Mouse (Mus musculus): ENCODE results near the gene Aoah. TPM values are rescaled to one million over a fixed set of nuclear protein-coding genes. Genes with fewer than 3 reads are reported as not detected.

Aoah gene
- not detected for polyA plus RNA-seq (2017; shearing (Covaris generic))

DNA sequence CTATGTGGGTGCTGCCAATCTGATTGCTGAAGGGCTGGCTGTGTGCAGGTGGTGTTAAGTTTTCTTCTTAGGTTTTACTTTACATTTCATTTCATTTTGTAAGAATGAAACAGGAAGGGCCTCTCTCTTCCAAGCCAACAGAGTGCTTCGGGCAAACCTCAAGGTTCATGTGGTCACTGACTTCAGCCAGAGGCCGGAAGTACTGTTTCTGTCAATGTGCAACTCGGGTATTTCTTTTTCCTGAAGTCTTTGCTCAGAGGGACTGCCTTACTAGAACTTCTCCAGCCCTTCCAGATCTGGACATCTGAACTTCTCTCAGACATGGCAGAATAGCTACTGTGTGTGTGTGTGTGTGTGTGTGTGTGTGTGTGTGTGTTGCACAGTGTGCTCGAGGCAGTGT lies at the start of gene Aoah:
TSS of gene Aoah (plus strand) at position 213 of the 400 bp plus-strand sequence.
- no peak for ATAC-seq

DNA sequence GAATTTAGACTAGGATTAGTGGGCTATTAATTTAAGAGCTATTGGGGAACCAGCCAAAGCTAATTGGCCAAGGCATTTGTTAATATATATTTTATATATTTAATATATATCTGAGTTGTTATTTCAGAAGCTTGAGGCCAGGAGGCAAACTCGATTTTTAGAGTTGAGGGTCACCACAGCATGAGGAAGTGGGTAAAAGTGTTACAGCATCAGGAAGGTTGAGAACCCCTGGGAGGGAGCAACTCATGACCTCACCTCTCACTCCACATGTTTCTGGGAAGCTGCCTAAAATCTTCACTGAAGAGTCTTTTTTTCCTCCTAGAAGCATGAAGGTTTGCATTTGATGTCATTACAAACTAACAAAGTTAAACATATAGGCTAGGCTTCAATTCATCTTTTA lies 39.1 kb upstream of the Aoah start:
- ATAC-seq = no peak

DNA sequence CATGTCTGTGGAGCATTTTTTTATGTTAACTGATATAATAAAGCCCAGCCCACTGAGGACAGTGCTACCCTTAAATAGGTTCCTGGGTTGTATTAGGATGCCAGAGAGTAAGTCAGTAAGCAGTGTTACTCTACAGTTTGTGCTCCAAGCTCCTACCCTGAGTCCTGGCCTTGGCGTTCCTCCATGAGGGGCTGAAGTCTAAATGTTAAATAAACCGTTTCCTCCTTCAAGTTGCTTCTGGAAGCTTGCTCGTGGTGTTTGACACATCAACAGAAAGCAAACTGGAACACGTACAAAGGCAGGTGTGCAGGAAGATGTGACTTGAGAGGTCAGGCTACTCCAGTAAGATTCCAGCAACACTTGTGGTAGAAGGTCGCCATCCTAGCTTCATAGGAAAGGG lies 10.3 kb upstream of the Aoah start:
- no peak for ATAC-seq

DNA sequence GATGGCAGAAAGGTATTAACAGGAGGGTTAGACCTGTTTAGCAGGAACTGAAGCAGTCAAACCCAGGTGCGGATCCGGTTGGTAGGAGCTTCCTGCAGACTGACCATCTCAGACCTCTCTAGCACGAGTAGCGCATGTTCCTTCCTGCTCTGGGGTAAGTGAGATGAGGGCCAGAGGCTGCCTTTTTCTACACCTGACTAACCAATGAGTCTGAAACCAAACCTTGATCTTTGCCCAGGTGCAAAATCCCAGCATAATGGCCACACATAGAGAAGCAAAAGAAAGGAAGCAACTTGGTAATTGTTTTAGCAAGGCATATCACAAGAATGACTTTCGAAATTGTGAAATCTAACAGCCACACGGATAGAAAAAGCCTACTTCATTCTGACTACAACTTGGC lies 9.9 kb upstream of the Aoah start:
- ATAC-seq = no peak

DNA sequence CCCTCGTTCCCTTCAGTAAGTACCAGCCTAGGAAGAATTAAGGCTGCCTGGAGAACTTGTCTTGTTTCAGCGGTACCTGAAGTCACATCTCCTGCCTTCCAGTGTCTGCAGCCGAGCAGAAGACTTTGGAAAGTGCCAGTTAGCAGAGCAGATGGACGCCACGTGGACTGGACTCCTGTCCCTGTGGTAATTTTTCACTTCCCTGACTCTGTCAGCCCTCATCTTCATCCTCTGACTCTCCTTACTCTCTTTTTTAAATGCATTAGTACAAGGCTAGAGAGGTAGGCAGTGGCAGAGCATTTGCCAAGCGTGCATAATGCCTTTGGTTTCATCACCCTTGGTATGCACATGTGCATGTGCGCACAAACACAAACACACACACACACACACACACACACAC lies 8.0 kb upstream of the Aoah start:
- ATAC-seq = no peak

DNA sequence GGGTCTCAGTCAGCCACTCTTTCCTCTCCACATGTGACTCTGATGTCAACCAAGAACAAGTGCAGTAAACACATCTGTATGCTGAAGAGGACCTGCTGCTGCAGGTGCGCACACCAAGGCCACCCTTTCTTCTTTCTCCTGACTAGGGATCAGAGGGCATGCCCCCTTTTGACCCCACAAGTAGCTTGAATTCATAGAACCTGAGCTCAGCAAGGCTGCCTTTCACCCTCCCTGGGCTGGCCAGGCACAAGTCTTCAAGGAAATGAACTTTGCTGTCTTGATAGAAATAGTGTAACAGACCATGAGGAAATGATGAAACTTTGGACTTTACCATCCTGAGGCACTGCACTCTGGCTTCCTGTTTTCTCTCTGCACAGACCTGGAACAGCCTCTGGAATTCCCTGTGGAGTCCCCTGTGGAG lies 7.1 kb upstream of the Aoah start:
- no peak for ATAC-seq

DNA sequence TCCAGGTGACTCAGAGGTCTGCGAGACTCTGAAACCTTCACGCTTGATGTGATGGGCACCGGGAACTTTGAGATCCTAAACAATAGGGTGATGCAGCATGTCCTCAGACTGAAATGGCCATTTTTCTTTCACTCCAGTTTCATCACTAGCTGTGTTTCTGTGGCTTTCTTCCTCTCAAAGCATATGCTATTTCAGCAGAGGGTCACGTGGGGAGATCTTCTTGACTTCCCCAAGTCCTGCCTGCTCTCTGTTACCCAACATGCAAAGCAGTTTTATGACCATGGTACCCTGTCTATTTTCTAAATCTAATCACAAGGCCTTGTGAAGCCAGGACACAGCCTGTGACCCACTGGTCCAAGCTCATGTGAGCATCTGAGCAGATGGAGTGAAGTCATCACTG lies 6.0 kb upstream of the Aoah start:
- ATAC-seq = no peak

DNA sequence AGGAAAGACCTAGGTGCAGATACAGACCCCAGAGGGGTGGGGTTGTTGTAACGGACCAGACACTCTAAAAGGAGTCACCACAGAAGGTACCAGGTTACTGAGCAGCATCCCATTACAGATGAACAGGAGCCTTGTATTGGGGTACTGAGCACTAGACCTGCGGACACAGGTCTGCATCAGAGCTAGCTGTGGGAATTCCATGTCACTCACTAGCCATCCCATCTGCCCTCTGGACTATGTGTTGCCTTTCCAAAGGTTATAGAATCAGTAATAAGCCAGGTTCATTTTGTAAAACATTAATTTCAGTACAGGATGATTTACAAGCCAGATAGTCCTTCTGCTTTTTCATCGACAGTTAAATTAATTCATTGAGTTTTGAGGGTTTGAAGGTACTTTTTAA lies 2.7 kb downstream of the Aoah start:
- ATAC-seq = no peak

DNA sequence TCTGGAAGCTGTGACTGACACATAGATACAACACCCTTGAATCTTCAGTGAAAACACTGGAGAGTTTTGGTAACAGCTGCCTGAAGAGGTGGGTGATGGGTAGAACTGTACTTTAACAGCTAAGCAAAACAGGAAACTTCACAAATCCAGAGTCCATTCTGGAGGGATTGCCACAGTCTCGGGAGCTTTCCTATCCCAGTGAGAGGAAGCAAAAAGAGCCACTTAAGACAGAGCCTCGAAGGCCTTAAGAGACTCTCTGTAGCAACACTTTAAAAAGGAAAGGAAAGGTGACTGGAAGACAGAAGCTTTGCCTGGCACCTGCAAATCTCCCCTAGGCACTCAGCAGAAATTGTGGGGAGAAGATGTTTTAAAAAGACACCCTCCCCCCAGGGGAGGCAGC lies 4.6 kb downstream of the Aoah start:
- ATAC-seq = no peak

DNA sequence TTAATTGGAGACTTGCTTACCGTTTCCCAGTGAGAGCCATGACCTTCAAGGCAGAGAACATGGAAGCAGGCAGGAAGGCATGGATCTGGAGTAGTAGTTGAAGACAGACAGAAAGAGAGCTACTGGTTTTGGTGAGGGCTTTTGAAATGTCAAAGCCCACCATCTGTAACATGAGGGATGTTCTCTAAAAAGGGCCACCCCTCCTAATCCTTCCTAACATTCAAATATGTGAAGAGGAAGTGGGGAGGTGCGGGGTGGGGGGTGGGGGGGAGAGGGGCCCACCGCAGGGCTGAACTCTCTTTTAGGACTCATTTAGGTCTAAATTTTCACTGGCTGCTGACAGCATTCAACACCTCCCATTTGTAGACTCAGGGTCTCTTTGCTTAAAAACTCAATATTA lies 5.9 kb downstream of the Aoah start:
- ATAC-seq = no peak

DNA sequence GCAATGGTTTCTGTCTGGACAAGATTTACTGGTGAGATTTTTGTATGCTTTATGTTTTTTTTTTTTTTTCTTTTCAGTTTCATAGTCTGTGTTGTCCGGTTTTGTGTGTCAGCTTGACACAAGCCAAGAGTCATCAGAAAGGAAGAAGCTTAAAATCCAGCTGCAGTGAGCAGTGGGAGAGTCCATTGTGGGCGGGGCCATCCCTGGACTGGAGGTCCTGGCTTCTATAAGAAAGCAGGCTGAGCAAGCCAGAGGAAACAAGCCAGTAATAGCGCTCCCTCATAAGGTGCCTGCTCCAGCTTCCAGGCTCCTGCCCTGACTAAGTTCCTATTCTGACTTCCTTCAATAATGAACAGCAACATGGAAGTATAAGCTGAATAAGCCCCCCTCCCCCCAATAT lies 6.7 kb downstream of the Aoah start:
- no peak for ATAC-seq

DNA sequence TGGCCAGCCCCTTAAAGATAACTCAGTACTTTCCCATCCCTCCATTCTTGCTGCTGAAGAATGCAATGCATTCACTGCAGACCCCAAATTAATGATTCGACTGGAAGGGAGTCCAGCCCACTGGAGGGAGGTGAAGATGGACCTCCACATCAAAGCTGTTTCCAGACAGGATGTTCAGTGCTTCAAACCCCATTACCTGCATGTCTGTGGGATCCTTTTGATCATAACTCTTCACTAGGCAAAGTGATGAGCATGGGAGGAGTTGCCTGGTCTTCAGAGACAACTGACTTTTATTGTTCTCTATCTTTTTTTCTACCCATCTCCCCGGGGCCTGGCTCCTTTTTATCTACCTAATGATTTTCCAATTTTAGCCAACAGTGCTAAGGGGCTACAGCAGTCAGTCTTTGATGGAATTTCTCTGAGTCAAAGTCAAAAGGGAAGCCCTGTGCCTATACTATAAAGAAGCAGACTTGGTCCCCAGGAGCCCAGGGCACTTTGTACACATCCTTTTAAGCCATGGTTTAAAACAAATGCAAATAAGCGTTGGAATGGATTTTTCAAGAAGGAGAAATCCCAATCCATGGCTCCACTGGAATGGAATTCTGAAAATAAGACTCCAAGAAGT lies 18.0 kb downstream of the Aoah start:
- no peak for ATAC-seq

DNA sequence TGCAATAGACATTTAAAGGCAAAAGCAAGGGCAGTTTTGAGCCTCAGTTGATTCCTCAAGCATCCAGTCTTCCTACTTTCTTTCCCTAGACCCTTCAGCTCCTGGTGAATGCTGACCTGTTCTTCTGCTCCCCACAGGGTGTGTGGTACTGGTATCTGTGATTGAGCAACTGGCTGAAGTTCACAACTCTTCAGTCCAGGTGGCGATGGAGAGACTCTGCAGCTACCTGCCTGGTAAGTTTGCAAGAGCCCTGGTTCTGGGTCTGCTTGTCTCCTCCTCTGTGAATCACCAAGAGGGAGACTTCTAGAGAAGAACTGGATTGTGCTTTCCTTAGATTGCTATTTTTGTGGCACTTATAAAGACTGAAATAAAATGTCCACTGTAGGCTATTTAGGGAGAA lies 22.5 kb downstream of the Aoah start:
- no peak for ATAC-seq

DNA sequence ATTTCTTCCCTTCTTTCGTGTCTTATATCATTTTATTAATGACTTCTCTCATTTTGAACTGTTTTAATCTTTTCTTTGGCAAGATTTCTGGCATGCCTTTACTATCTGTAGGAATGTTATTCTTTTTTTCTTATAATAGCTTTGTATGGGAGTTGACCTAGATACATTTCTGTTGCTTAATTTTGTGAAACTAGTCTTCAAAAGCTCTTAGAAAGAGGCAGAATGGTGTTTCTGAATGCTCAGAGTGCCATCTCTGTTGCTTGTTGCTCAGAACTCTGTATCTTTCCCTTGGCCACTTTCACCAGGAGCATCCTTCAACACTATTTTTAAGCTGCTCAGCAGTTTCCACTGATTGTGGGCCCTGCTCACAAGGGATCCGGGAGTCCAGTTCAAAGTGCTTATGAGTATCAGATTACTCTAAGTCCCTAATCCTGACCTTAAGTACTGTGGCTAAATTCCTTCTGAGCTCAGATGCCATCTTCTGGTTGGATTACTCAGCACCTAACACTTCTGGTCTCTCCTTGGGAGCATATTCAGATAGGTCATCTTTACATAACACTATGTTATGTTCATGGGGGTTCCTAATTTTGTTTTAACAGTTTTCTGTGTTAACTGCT lies 26.9 kb downstream of the Aoah start:
- no peak for ATAC-seq

DNA sequence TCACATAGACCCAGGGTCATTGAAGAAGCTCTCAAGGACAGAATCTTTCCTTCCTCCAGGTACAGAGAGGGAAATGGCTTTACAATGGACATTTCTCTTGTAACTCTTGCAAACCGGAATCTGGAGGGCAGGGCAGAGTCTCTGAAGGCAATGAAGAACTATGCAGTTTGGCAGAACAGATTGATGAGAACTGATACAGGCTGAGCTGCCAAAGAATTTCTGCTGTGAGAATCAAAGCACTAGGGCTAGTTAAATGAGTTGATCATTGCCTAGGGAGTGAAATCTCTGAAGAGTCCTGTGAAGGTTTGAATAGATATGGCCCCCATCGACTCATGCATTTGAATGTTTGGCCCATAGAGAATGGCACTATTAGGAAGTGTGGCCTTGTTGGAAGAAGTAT lies 34.8 kb downstream of the Aoah start:
- ATAC-seq = no peak

DNA sequence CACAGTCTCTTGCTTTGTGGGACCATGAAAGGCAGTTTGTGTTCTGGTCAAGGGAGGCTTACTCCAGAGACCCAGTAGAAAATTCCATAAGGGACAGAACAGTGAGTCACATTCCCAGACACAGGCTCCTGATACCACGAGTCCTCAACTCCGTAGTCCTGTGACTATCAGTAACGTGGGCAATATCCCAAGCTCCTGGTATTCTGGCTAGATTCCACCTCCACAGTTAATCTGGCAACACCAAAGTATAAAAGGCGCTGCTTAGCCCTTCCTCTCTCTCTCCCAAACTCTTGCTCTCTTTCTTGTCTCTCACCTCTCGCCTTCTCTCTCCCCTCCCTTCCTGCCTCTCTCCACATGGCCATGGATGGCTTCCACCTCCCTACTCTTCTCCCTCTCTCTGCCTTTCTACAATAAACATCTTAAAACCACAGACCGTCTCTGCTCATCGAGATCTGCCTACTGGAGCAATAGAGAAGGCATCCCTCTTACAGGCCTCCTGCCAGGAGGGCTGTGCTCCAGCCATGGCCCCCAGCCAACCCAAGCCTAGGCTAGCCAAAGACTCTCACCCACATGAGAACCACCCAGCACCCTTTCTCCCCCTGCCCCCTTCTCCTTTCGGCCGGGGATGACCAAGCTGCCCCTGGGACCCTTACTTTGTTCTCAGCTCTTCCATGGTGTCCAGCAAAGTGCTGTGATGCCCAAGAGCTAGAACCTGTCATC lies 35.4 kb downstream of the Aoah start:
- ATAC-seq = no peak

DNA sequence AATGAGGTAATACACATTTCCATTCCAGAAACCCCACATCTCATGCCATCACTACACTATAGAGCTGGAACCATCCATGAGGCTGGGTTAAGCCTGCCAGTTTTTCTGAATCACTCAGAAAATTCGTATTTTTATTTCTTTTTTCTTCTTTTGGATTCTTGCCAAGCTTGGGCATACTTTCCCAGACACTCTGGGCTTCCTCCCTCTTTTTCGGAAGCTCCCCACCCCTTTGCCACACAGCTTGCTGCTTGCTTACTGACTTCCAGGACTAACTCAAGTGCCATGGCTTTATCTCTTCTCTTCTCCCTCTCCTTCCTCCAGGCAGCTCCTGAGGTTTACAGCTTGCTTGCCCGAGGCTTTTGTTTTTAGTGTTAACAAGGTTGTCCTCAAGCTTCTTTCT lies 62.0 kb downstream of the Aoah start:
- ATAC-seq = no peak

DNA sequence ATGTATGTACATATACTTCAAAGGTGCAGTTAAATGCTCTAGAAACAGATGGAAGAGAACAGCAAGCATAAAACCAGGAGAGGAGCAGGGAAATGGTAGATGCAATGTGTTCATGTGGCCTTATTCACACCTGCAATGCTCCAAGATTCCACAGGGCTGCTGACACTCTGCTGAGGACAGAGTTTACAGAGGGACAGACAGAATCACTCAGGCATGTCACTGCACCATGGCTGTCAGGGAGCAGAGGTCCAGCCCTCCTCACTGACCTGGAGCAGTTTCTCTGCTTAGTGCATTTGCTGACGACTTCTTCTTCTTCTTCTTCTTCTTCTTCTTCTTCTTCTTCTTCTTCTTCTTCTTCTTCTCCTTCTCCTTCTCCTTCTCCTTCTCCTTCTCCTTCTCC lies 105.5 kb downstream of the Aoah start:
- ATAC-seq = no peak

DNA sequence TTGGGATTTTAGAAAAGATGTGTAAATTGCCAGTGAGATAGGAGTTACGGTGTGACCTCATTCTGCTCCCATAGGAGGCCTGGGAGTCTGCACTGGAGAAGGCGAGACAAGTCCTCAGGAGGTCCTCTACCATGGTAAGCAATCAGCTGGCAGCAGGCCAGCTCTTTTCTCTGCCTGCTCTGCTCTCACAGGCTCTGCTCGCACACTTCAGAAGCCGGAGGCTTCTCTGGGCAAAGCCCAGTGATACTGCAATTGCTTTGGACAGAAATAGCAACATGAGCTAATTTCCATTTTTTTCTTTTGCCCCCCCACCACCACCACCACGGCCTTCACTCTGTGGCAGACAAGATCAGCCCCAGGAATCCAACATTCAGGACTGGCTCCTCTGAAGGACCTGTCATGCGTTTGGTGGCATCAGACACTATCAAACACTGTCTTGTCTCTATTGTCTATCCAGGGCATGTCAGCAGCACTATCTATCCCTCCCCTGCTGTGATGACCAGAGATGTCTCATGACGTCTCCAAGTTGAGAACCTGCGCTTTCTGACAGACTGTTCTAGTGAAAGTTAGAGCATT lies 106.6 kb downstream of the Aoah start:
- no peak for ATAC-seq

DNA sequence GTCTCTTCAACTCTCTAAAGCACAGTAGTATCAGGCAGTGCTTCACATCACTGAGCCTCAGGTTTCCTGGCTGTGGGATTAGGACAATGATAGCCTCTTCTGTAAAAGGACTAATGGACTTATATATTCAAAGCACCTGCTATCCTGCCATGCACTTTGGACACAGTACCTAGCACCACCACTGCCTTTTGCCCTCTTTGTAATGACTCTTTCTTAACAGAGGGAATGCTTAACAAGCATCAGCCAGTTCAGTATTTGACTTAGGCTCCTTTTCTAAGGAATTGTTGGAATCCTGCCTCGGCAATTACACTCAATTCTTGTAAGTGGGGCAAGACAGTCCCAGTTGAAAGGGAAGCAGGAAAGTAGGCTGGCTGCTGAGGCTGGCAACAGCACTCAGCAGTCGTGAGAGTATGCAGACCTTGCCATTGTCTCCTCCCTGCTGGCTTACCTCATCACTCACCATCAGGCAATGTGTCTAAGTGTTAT lies 107.1 kb downstream of the Aoah start:
- no peak for ATAC-seq

DNA sequence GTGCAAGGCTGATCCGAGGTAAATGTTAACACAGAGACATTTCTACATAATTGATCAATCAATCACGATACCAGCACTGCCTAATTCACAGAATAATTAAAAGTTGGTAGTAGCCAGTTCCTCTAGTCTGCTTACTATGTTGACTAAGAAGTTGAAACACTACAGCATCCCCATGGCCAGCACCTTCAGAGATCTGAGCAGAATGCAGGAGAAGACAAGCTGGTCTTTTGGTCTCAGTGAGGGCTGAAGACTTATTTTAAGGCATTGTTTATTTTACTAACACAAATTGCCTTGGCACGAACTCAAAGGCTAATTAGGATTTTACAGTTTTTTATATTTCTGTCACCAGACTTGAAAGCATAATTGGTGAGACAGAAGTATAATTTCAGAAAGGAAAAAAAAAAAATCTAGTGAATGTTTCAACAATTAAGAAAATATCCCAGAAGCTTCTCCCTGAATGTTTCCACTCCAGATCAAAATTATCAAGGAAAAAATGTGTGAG lies 107.8 kb downstream of the Aoah start:
- no peak for ATAC-seq

DNA sequence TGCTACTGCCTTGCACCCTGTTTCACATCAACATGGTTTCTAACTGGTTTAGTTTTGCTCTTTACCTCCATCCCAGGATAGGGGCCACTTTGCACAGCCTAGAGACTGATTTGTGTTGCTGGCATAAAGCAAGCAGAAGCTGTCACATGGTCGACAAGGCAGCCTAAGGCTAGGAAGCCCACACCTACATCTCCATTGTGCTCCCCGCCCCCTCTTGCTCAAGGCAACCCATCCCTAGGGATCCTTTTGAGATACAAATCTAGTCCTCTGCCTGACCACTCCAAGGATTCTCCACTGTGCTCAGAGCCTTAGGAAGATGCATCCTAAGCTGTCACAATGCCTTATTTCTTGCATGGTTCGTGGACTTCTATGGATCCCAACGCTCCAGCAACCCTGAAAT lies 110.2 kb downstream of the Aoah start:
- no peak for ATAC-seq

DNA sequence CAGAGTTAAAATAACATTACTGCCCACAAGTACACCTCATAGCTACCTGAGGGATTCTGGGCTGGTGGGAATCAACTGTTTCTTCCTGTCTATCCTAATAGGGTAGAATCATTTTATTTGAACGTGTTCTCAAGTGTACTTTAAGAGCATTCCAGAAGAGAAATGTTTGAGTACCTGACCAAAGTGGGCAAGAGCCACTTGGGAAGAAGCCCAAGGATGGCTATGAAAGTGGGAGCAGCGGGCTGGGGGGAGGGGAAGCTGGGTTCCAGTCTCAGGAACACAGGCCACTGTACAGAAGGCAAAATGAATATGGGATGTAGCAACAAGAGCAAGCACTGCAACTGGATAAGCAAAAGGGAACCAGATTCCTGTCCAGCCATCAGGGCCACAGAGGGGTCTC lies 111.3 kb downstream of the Aoah start:
- ATAC-seq = no peak

Data from activated CD4-positive, CD25-positive, alpha-beta regulatory T cell, adult 4 months (primary cell).